35 mouse cellular contexts compared by ENCODE assay signal in genomic region chr8:64357092-64357491, GRCm38 (mm10).
DNase-seq lines count a peak whose midpoint lies in the region; ATAC-seq and TF ChIP-seq lines count a peak whose summit lies in the region.
"Had no signal": no experiment of that assay in that cellular context is flagged by ENCODE, and none has a peak within 500 bp of the region (broad histone marks: within the 10 kb centered on the region; RNA-seq: fewer than 3 reads in every experiment).

No protein-coding gene starts in this region.

- H3K9ac ChIP-seq in liver, embryonic 11.5 days (ENCODE audit: low read depth, low read length), result no peak overlapping the region
- no peak overlapping the region for H3K9ac ChIP-seq in kidney, embryonic 14.5 days (ENCODE audit: low read depth, low read length)
- H3K9ac ChIP-seq: embryonic facial prominence, embryonic 13.5 days; forebrain, embryonic 13.5 days; heart, embryonic 15.5 days; hindbrain, embryonic 13.5 days had no signal

- H3K79me3 ChIP-seq in C2C12 (ENCODE audit: low read depth), result no peaks in the 10 kb centered on the region

- H3K9me3 ChIP-seq in liver, embryonic 11.5 days (ENCODE audit: control insufficient read depth, low read length), result no peaks in the 10 kb centered on the region
- H3K9me3 ChIP-seq in kidney, embryonic 14.5 days (ENCODE audit: control insufficient read depth, low read length), result no peaks in the 10 kb centered on the region
- H3K9me3 ChIP-seq: embryonic facial prominence, embryonic 10.5 days; embryonic facial prominence, embryonic 13.5 days; forebrain, embryonic 10.5 days; forebrain, embryonic 13.5 days; heart, embryonic 15.5 days; hindbrain, embryonic 10.5 days; hindbrain, embryonic 13.5 days had no signal

- H3ac ChIP-seq in C2C12 (ENCODE audit: control insufficient read depth, insufficient read length, low read depth), result no peak overlapping the region

- H3K4me1 ChIP-seq in liver, embryonic 11.5 days (replicated peaks; ENCODE audit: control insufficient read depth, insufficient read depth, low read length), result no peaks in the 10 kb centered on the region
- H3K4me1 ChIP-seq in kidney, embryonic 14.5 days (ENCODE audit: control insufficient read depth, insufficient read depth, low read length), result no peaks in the 10 kb centered on the region
- H3K4me1 ChIP-seq: embryonic facial prominence, embryonic 10.5 days; embryonic facial prominence, embryonic 13.5 days; forebrain, embryonic 10.5 days; forebrain, embryonic 13.5 days; heart, embryonic 15.5 days; hindbrain, embryonic 10.5 days; hindbrain, embryonic 13.5 days had no signal

- H3K4me2 ChIP-seq in liver, embryonic 11.5 days, result no peak overlapping the region
- H3K4me2 ChIP-seq in kidney, embryonic 14.5 days (replicated peaks; ENCODE audit: low read depth, low read length), result no peak overlapping the region
- H3K4me2 ChIP-seq: embryonic facial prominence, embryonic 13.5 days; forebrain, embryonic 13.5 days; heart, embryonic 11.5 days; heart, embryonic 15.5 days; hindbrain, embryonic 13.5 days had no signal

- peak; percentile 7 for DNase-seq in adipocyte (ENCODE audit: low spot score)
- no peak for DNase-seq in ovary, postnatal 36 days (ENCODE audit: low spot score)
- DNase-seq in liver, embryonic 11.5 days (ENCODE audit: low spot score), result no peak
- no peak for DNase-seq in urinary bladder, adult 2 months (ENCODE audit: low spot score)
- DNase-seq: adrenal gland, adult 2 months; adrenal gland, postnatal 14 days; B cell, adult 2 months; cerebellum, adult 11 months; cerebellum, adult 2 months; cerebellum, adult 9-11 months; cerebellum, postnatal 25 days; embryo, embryonic 11 days; gastrocnemius, postnatal 10 days; gastrocnemius, postnatal 36 days; heart, adult 11 months; heart, postnatal 10 days; heart, postnatal 36 days had no signal

- no peak overlapping the region for H3K27ac ChIP-seq in liver, embryonic 11.5 days (ENCODE audit: low read depth, low read length)
- no peak overlapping the region for H3K27ac ChIP-seq in kidney, embryonic 14.5 days (ENCODE audit: low read depth, low read length)
- H3K27ac ChIP-seq: embryonic facial prominence, embryonic 10.5 days; embryonic facial prominence, embryonic 13.5 days; forebrain, embryonic 10.5 days; forebrain, embryonic 13.5 days; heart, embryonic 15.5 days; hindbrain, embryonic 10.5 days; hindbrain, embryonic 13.5 days had no signal

- WGBS in liver, embryonic 11.5 days, result 78% methylated on average over 5 of the region's 5 CpGs
- WGBS in kidney, embryonic 14.5 days, result 88% methylated on average over 5 of the region's 5 CpGs

- H3K79me2 ChIP-seq in C2C12 (ENCODE audit: control insufficient read depth, insufficient read depth), result no peaks in the 10 kb centered on the region

- no peak overlapping the region for H3K4me3 ChIP-seq in C2C12 (ENCODE audit: insufficient read depth, poor library complexity, severe bottlenecking)
- no peak overlapping the region for H3K4me3 ChIP-seq in liver, embryonic 11.5 days (ENCODE audit: low read depth, low read length)
- H3K4me3 ChIP-seq in kidney, embryonic 14.5 days (ENCODE audit: low read length), result no peak overlapping the region
- H3K4me3 ChIP-seq: embryonic facial prominence, embryonic 10.5 days; embryonic facial prominence, embryonic 13.5 days; erythroblast, embryonic 14.5 days; forebrain, embryonic 10.5 days; forebrain, embryonic 13.5 days; heart, embryonic 15.5 days; hindbrain, embryonic 10.5 days; hindbrain, embryonic 13.5 days had no signal

- no peaks in the 10 kb centered on the region for H3K27me3 ChIP-seq in C2C12 (ENCODE audit: control insufficient read depth, insufficient read depth, insufficient read length)
- H3K27me3 ChIP-seq in liver, embryonic 11.5 days (replicated peaks; ENCODE audit: control insufficient read depth, insufficient read depth, low read length), result no peaks in the 10 kb centered on the region
- H3K27me3 ChIP-seq in kidney, embryonic 14.5 days (ENCODE audit: control insufficient read depth, insufficient read depth, low read length), result no peaks in the 10 kb centered on the region
- H3K27me3 ChIP-seq: embryonic facial prominence, embryonic 13.5 days; forebrain, embryonic 13.5 days; heart, embryonic 15.5 days; hindbrain, embryonic 13.5 days; Patski had no signal

- no peak for TF ChIP-seq CTCF in C2C12 (IDR thresholded peaks at IDR 0.05; ENCODE audit: control insufficient read depth, insufficient read depth, insufficient read length)

- H3K36me3 ChIP-seq in C2C12 (ENCODE audit: control insufficient read depth, insufficient read depth), result no peaks in the 10 kb centered on the region
- no peaks in the 10 kb centered on the region for H3K36me3 ChIP-seq in liver, embryonic 11.5 days (ENCODE audit: control insufficient read depth, insufficient read depth, low read length)
- no peaks in the 10 kb centered on the region for H3K36me3 ChIP-seq in kidney, embryonic 14.5 days (ENCODE audit: control insufficient read depth, insufficient read depth, low read length)
- H3K36me3 ChIP-seq: embryonic facial prominence, embryonic 10.5 days; embryonic facial prominence, embryonic 13.5 days; forebrain, embryonic 10.5 days; heart, embryonic 15.5 days; hindbrain, embryonic 10.5 days; hindbrain, embryonic 13.5 days had no signal

- peak; percentile 84 for ATAC-seq in granulocyte monocyte progenitor cell, adult 5-6 weeks (replicated peaks; ENCODE audit: poor library complexity, severe bottlenecking)
- ATAC-seq in liver, embryonic 11.5 days (replicated peaks; ENCODE audit: low FRiP score), result no peak
- ATAC-seq in kidney, embryonic 14.5 days (ENCODE audit: low FRiP score, low TSS enrichment), result no peak
- ATAC-seq: CD4-positive, CD25-positive, alpha-beta regulatory T cell, adult 4 months; forebrain, embryonic 13.5 days; forebrain, embryonic 16.5 days; hindbrain, embryonic 16.5 days; inflammation-experienced regulatory T-cells, adult 6 months; intestine, embryonic 16.5 days; Patski had no signal

TF ChIP-seq in C2C12, 6 proteins besides CTCF, POLR2A, EP300 and RAD21:
- TF ChIP-seq USF1 (IDR thresholded peaks at IDR 0.05; ENCODE audit: low read depth), result no peak
- peak; percentile 80 for TF ChIP-seq CEBPB (IDR thresholded peaks at IDR 0.05; ENCODE audit: low read depth)
